ENCODE assay signal across 17 mouse cellular contexts in genomic region chr7:66376560-66376959, GRCm38 (mm10). TPM values are rescaled to one million over a fixed set of nuclear protein-coding genes. Genes with fewer than 3 reads are reported as not detected.
DNase-seq lines count a peak whose midpoint lies in the region; ATAC-seq and TF ChIP-seq lines count a peak whose summit lies in the region.
"Had no signal": no experiment of that assay in that cellular context is flagged by ENCODE, and none has a peak within 500 bp of the region (broad histone marks: within the 10 kb centered on the region; RNA-seq: fewer than 3 reads in every experiment).

No protein-coding gene starts in this region.

- no peak for ATAC-seq in embryonic facial prominence, embryonic 14.5 days (ENCODE audit: low read depth)
- ATAC-seq in stomach, embryonic 14.5 days (ENCODE audit: insufficient number of reproducible peaks, insufficient read depth, low FRiP score, low read depth) = no peak

- peaks cover 16% of the 10 kb centered on the region for H3K4me1 ChIP-seq in lung, adult 2 months (ENCODE audit: control insufficient read depth, insufficient read depth, low read length)
- peaks cover 3% of the 10 kb centered on the region; the same call in 1 of the 2 replicates for H3K4me1 ChIP-seq in embryonic facial prominence, embryonic 10.5 days
- H3K4me1 ChIP-seq in embryonic facial prominence, embryonic 14.5 days (ENCODE audit: control insufficient read depth, insufficient read depth, low read length) = no peaks in the 10 kb centered on the region
- no peaks in the 10 kb centered on the region for H3K4me1 ChIP-seq in stomach, embryonic 14.5 days (ENCODE audit: control insufficient read depth, insufficient read depth, low read length)

- no peak for TF ChIP-seq POLR2A in lung, adult 2 months (IDR thresholded peaks at IDR 0.05; ENCODE audit: borderline replicate concordance, extremely low read depth, low read depth, low read length)

- no peaks in the 10 kb centered on the region; the same call in 1 of the 2 replicates for H3K36me3 ChIP-seq in embryonic facial prominence, embryonic 10.5 days (replicated peaks)
- H3K36me3 ChIP-seq in embryonic facial prominence, embryonic 14.5 days (ENCODE audit: control insufficient read depth, insufficient read depth, low read length) = peaks cover 7% of the 10 kb centered on the region; the same call in 1 of the 2 replicates
- no peaks in the 10 kb centered on the region for H3K36me3 ChIP-seq in stomach, embryonic 14.5 days (ENCODE audit: control insufficient read depth, insufficient read depth, low read length)
- H3K36me3 ChIP-seq: forebrain, embryonic 10.5 days had no signal

- 58% methylated on average over 10 of the region's 10 CpGs for WGBS in lung, adult 2 months
- 82% methylated on average over 10 of the region's 10 CpGs for WGBS in embryonic facial prominence, embryonic 10.5 days
- WGBS in embryonic facial prominence, embryonic 14.5 days = 74% methylated on average over 10 of the region's 10 CpGs
- WGBS in stomach, embryonic 14.5 days = 74% methylated on average over 10 of the region's 10 CpGs

- no peaks in the 10 kb centered on the region for H3K9me3 ChIP-seq in embryonic facial prominence, embryonic 10.5 days
- no peaks in the 10 kb centered on the region for H3K9me3 ChIP-seq in embryonic facial prominence, embryonic 14.5 days (ENCODE audit: control insufficient read depth, low read length)
- no peaks in the 10 kb centered on the region for H3K9me3 ChIP-seq in stomach, embryonic 14.5 days (ENCODE audit: control insufficient read depth, low read depth, low read length)
- H3K9me3 ChIP-seq: forebrain, embryonic 10.5 days had no signal

- no peaks in the 10 kb centered on the region for H3K27me3 ChIP-seq in embryonic facial prominence, embryonic 10.5 days (replicated peaks; ENCODE audit: low read depth, poor library complexity, severe bottlenecking)
- no peaks in the 10 kb centered on the region for H3K27me3 ChIP-seq in embryonic facial prominence, embryonic 14.5 days (replicated peaks; ENCODE audit: control insufficient read depth, insufficient read depth, low read length)
- H3K27me3 ChIP-seq in stomach, embryonic 14.5 days (ENCODE audit: control insufficient read depth, insufficient read depth, low read length) = no peaks in the 10 kb centered on the region

- peak overlapping the region; percentile 55; the same call in 1 of the 2 replicates for H3K27ac ChIP-seq in embryonic facial prominence, embryonic 10.5 days (replicated peaks)
- peak overlapping the region; percentile 7; the same call in 1 of the 2 replicates for H3K27ac ChIP-seq in embryonic facial prominence, embryonic 14.5 days (replicated peaks; ENCODE audit: low read depth, low read length)
- peak overlapping the region; percentile 55; the same call in 1 of the 2 replicates for H3K27ac ChIP-seq in stomach, embryonic 14.5 days (ENCODE audit: low read length)
- H3K27ac ChIP-seq: forebrain, embryonic 10.5 days had no signal

- H3K9ac ChIP-seq in embryonic facial prominence, embryonic 14.5 days (ENCODE audit: low read depth, low read length) = no peak overlapping the region
- H3K9ac ChIP-seq in stomach, embryonic 14.5 days (replicated peaks; ENCODE audit: low read depth, low read length) = no peak overlapping the region; the same call in 1 of the 2 replicates

- DNase-seq in lung, adult 2 months = no peak
- DNase-seq in lung, postnatal 14 days = no peak
- no peak for DNase-seq in embryonic facial prominence, embryonic 10.5 days (ENCODE audit: low spot score)
- no peak for DNase-seq in embryonic facial prominence, embryonic 14.5 days (ENCODE audit: low spot score)
- DNase-seq in right cerebral cortex, postnatal 4 days = no peak
- DNase-seq in embryo, embryonic 10.5 days (ENCODE audit: low spot score) = no peak
- DNase-seq: adrenal gland, adult 8-10 months; cerebellum, adult 18-20 months; gastrocnemius, postnatal 14 days; heart, postnatal 14 days; retina, postnatal 1 day had no signal

- H3K4me3 ChIP-seq in lung, adult 2 months (replicated peaks; ENCODE audit: extremely low read depth, low read depth, low read length) = peak overlapping the region; percentile 45
- no peak overlapping the region for H3K4me3 ChIP-seq in embryonic facial prominence, embryonic 10.5 days
- no peak overlapping the region for H3K4me3 ChIP-seq in embryonic facial prominence, embryonic 14.5 days (ENCODE audit: low read depth, low read length)
- H3K4me3 ChIP-seq in stomach, embryonic 14.5 days (ENCODE audit: low read depth, low read length) = no peak overlapping the region
- H3K4me3 ChIP-seq: forebrain, embryonic 10.5 days had no signal

- no peak for TF ChIP-seq CTCF in lung, adult 2 months (IDR thresholded peaks at IDR 0.05; ENCODE audit: insufficient read depth, low read length)

- H3K4me2 ChIP-seq in embryonic facial prominence, embryonic 14.5 days (ENCODE audit: low read depth, low read length) = no peak overlapping the region
- no peak overlapping the region for H3K4me2 ChIP-seq in stomach, embryonic 14.5 days (replicated peaks; ENCODE audit: low read depth, low read length)
- H3K4me2 ChIP-seq: liver, embryonic 11.5 days had no signal

RNA-seq across cellular contexts. Expression of gene Gm10974, which starts 10.9 kb away (rescaled TPM):
- not detected in 2 replicates for polyA plus RNA-seq in lung, adult 2 months (2012; rRNA removed)
- not detected in 2 replicates for polyA plus RNA-seq in embryonic facial prominence, embryonic 10.5 days (2016; fragmentation: Nextera tagmentation; extraction: Ambion mirVana)
- polyA plus RNA-seq in embryonic facial prominence, embryonic 14.5 days (2014; fragmentation: Nextera tagmentation; extraction: Ambion mirVana) = not detected in 2 replicates
- not detected in 2 replicates for polyA plus RNA-seq in stomach, embryonic 14.5 days (2014; fragmentation: Nextera tagmentation; extraction: Ambion mirVana)
- polyA plus RNA-seq: forebrain, embryonic 10.5 days; liver, embryonic 11.5 days; neural tube, embryonic 14.5 days; spleen, adult 2 months; urinary bladder, adult 2 months had no signal

RNA-seq across cellular contexts. Expression of gene Lrrk1, which starts 11.6 kb away (rescaled TPM):
- polyA plus RNA-seq in lung, adult 2 months (2012; rRNA removed) = 69.1 and 76.4 TPM in 2 replicates
- polyA plus RNA-seq in embryonic facial prominence, embryonic 10.5 days (2016; fragmentation: Nextera tagmentation; extraction: Ambion mirVana) = 8.5 and 8.7 TPM in 2 replicates
- polyA plus RNA-seq in embryonic facial prominence, embryonic 14.5 days (2014; fragmentation: Nextera tagmentation; extraction: Ambion mirVana) = 11.9 and 12.5 TPM in 2 replicates
- polyA plus RNA-seq in stomach, embryonic 14.5 days (2014; fragmentation: Nextera tagmentation; extraction: Ambion mirVana) = 17.5 and 17.9 TPM in 2 replicates

RNA-seq across cellular contexts. Expression of gene Aldh1a3, which starts 50.8 kb away (rescaled TPM):
- polyA plus RNA-seq in lung, adult 2 months (2012; rRNA removed) = 0.41 and 0.53 TPM in 2 replicates
- 39.7 and 47.1 TPM in 2 replicates for polyA plus RNA-seq in embryonic facial prominence, embryonic 10.5 days (2016; fragmentation: Nextera tagmentation; extraction: Ambion mirVana)
- 29.6 and 30.1 TPM in 2 replicates for polyA plus RNA-seq in embryonic facial prominence, embryonic 14.5 days (2014; fragmentation: Nextera tagmentation; extraction: Ambion mirVana)
- 11.4 and 11.5 TPM in 2 replicates for polyA plus RNA-seq in stomach, embryonic 14.5 days (2014; fragmentation: Nextera tagmentation; extraction: Ambion mirVana)
